30 mouse cellular contexts compared by ENCODE assay signal in the genomic region with DNA sequence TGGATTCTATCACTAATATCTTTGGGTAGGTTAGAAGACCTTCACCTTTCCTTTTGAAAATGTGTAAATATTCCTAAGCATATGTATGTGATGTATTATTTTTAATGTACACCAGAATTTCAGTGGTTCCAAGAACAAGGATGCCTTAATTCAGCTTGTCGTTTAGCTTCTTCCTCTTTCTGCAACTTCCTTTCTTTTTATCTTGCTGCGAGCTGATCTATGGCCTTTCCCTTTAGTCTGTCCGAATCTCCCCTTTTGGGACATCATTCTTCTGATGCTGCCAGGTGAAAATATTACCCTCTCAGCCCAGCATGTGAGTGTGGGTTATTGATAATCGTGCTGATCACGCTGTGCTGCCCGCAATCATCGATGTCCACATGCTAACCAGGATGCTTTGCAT.
"Had no signal": no experiment of that assay in that cellular context is flagged by ENCODE, and none has a peak within 500 bp of the region (broad histone marks: within the 10 kb centered on the region; RNA-seq: fewer than 3 reads in every experiment).

No protein-coding gene starts in this region.

- H3K27ac ChIP-seq: heart, embryonic 13.5 days; heart, embryonic 15.5 days; hindbrain, embryonic 10.5 days; hindbrain, embryonic 12.5 days; hindbrain, embryonic 13.5 days; hindbrain, embryonic 14.5 days; hindbrain, embryonic 15.5 days; hindbrain, postnatal 0 days; intestine, embryonic 15.5 days; kidney, embryonic 15.5 days; kidney, postnatal 0 days; layer of hippocampus, adult 2 months; left cerebral cortex, adult 2 months had no signal

- H3K9ac ChIP-seq: heart, embryonic 12.5 days; heart, embryonic 13.5 days; heart, embryonic 15.5 days; hindbrain, embryonic 12.5 days; hindbrain, embryonic 13.5 days; hindbrain, embryonic 14.5 days; hindbrain, embryonic 15.5 days; intestine, embryonic 15.5 days; kidney, embryonic 15.5 days had no signal

- H3K27me3 ChIP-seq: heart, embryonic 12.5 days; heart, embryonic 13.5 days; heart, embryonic 15.5 days; hindbrain, embryonic 12.5 days; hindbrain, embryonic 13.5 days; hindbrain, embryonic 15.5 days; intestine, embryonic 15.5 days; kidney, embryonic 15.5 days had no signal

- H3K9me3 ChIP-seq: heart, embryonic 12.5 days; heart, embryonic 13.5 days; hindbrain, embryonic 10.5 days; hindbrain, embryonic 12.5 days; hindbrain, embryonic 13.5 days; hindbrain, embryonic 15.5 days; intestine, embryonic 15.5 days; kidney, embryonic 15.5 days had no signal

- H3K4me3 ChIP-seq: heart, embryonic 12.5 days; heart, embryonic 13.5 days; heart, embryonic 15.5 days; hindbrain, embryonic 10.5 days; hindbrain, embryonic 12.5 days; hindbrain, embryonic 13.5 days; hindbrain, embryonic 15.5 days; intestine, embryonic 15.5 days; kidney, embryonic 15.5 days; layer of hippocampus, adult 2 months; left cerebral cortex, adult 2 months had no signal

- H3K4me1 ChIP-seq: heart, embryonic 12.5 days; heart, embryonic 13.5 days; heart, embryonic 15.5 days; hindbrain, embryonic 10.5 days; hindbrain, embryonic 12.5 days; hindbrain, embryonic 13.5 days; hindbrain, embryonic 15.5 days; intestine, embryonic 15.5 days; kidney, embryonic 15.5 days had no signal

- DNase-seq: heart, postnatal 10 days; heart, postnatal 14 days; heart, postnatal 36 days; heart, postnatal 4 days; kidney, adult 11 months; kidney, adult 18-20 months; kidney, adult 2 months; kidney, adult 8-10 months; kidney, adult 9 months; kidney, postnatal 10 days; kidney, postnatal 14 days; kidney, postnatal 25 days; kidney, postnatal 36 days; kidney, postnatal 4 days; layer of hippocampus, adult 9-11 months; layer of hippocampus, postnatal 36 days had no signal
